Mouse (Mus musculus): ENCODE measurements around the gene Dgki.

The Dgki gene

DNA sequence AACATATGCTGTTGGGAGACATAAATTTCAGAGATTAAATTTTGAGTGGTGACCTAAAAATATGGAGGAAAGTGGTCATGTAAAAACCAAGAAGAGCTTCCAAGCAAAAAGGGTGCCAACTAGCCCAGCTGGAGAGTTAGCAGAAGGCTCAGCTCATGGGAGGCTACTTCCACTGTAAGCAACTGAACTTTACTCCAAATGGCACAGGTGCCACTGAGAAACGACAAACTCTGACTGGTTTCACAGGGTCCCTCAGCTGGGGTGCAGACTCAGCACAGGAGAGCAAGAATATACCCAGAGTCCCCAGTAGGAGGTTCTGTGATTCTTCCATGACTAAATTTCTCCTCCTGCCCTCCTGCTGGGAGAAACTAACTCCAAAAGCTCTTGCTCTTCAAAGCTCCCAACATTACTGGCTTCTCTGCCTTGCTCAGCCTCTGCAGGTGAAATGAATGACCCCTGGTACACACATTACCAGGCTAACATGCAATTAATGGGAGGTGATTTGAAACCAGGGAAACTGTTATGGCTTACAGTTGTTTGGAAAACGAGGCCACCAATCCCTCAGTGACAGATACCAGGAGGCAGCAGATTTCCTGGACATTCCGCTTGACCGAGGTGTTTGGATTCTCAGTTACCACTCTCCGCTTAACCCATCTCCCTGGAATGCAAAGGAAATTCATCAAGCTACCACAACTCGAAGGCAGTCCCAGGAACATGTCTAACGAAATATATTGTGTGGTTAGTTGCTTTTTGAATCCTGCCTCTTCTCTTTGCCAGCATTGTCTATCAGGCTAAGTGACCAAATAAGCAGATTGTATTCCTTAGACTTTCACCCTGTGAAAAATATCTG, 487.1 kb downstream of the Dgki start:
- DNase-seq (ENCODE audit: low read depth, low spot score) = no peak

DNA sequence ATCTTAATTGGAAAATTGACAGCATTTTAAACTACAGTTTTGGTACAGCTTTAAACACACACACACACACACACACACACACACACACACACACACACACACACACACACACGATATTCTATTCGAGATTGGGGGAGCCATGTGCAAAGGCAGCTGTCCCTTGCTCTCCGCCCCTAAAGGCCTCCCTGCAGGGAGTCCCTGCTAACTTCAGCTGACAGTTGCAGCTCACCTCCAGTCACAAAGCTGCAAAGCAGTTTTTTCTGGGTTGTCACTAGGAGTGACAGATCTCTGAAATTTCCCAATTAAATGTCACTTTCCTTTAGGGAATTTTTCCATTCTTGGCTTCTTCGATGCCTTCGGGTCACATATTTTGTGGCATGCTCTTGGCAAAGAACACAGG, 489.5 kb downstream of the Dgki start:
- DNase-seq (ENCODE audit: low read depth, low spot score) = no peak

DNA sequence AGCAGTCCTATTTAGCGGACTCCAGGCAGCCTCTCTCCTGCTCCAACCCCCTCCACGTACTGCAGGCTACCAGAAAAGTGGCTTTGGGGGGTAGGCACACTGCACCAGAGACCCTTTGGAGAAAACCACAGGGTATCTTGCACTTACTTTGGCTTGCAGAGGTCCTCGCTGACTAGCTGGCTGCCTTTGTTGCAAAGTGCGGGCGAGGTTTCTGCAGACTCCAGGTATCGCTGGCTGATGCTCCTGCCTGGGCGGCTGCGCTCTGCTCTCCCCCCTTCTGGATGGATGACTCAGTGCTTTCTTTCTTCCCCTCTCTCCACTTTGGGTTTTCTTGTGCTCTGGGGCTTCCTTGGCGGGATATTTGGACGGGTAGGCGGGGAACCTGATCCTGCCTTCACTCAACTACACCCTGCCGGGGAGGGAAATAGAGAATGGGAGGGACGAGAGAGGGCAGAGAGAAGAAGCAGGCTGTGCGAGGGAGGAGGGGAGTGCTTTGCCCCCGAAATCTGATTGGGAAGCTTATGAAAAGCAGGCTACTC, 490.2 kb downstream of the Dgki start, which contains the start of gene Ptn:
Gene Ptn, minus strand, starts transcription at position 474 of the 539 bp plus-strand sequence.
- peak; percentile 73 for DNase-seq (ENCODE audit: low read depth, low spot score)

DNA sequence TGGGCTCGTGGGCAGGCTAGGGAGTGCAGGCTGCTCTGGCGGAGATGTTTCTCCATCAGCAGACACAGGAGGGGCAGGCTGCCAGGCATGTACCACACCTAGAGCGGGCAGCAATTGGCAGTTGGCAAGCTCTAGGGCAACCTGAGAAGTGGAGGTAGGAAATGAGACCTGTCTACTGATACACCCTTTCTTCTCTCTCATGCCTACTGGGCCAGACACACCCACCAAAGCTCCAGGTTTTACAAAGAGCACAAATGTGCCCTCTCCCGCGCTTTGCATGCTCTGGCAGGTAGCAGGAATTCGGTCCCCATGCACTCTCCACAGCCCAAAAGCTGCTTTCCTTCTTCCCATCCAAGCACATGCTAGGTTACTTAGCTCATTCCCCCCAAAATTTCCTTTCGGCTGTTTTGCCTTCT, 490.7 kb downstream of the Dgki start:
- no peak for DNase-seq (ENCODE audit: low read depth, low spot score)

DNA sequence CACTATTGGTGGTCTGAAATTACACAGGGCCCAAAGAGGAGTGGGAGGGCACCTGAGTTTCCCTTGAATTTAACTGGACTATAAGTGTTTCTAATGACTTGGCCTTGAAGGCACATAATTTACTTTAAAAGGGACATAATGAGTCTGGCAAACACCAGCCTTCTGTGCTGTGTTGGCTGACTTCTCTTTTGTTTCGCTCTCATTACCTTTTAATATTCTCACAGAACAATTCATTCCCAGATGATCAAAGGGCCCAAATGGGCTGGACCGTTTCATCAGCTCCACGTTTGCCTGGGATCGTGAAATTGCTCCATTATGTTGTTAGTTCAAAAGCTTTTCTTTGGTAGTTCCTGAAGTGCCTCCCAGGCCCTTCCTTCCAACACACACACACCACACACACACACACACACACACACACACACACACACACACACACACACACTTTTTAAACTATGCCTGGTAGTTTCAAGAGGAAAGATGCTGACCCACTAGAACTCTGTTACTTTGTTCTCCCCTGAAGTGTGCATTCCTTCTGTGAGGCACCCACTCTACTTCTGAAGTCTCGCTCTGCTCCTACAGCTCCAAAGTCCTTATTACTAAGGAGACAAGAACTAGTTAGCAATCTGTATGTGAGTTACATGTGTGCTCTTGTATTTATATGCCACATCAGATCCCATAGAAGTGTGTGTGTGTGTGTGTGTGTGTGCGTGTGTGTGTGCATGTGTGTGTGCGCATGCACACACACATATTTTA, 491.5 kb downstream of the Dgki start:
- no peak for DNase-seq (ENCODE audit: low read depth, low spot score)

DNA sequence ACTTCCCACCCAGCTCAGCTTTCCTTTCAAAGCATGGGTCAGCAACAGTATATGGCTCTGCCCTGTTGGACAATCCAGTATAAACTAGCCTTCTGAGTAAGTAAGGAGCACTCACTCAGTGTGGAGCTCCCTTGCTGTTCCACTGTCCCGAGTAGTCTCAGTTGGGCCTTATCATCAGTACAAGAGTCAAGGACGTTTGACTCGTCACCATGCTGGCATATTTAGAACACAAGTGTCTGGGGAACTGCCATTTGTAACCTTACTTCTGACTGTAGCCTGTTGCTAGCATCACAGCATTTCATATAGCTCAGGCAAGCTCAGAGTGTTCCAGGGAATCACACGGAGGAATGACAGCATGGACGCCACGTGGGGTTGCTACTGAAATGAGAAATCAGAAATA, 493.1 kb downstream of the Dgki start:
- DNase-seq (ENCODE audit: low read depth, low spot score) = no peak

DNA sequence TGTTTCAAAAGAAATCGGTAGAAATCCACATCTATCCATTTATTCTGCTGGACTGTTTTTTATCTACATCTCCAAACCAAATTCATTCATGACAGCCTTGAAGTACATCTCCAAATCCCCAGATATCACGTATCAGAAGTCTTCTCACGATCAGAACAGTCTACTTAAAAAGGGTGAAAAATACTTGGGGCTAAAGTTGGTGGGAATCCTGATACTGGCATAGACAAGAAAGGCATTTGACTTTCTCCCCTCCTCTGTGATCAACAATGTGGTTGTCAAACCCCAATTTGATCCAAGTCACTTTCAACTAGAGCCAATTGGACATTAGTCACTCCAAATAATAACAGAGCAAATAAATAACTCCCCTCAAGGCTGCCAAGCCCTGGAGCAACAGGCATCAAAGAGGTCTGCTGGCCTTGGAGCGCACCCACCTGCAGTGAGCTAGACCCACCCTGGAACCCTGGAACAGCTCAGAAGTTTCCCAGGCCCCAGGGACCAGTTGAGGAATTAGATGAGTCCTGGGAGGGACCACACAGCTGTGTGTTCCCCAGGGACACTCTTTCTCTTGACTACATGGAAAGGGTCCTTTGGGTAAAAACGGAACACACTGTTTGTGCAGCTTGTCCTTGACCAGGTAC, 499.6 kb downstream of the Dgki start:
- no peak for DNase-seq (ENCODE audit: low read depth, low spot score)

DNA sequence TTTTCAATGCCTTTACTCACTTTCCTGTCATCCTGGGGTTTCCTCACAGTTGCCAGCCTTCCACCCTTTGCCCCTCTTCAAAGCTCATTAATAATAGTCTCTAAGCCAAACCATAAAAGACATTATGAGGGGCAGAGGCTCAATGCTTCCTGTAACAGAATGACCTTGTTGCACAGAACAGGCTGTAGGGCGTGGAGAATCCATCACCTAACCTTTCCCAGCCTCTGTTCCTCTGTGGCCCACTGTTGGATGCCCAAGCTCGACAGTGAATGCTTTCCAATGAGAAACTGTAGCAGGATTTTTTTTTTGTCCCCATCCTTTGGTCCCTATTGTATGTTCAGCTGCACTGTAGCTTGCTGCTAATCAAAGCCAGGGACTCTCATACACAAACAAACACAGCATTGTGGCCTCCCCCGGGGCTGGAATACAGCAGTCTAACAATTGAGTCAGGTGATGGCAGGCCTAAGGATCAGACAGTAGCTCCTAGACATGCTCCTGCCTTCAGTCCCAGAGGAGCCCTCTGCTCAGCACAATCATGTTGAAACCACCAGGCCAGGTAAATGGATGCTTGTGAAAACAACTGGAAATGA, 502.8 kb downstream of the Dgki start:
- DNase-seq (ENCODE audit: low read depth, low spot score) = no peak

All from brain, embryonic 18.5 days (tissue).